Mouse (Mus musculus): ENCODE measurements around the gene Ribc1.

GRCm38 (mm10) chrX:152016151-152017145, at the start of gene Ribc1, which contains the start of gene Smc1a:
- TF ChIP-seq POLR2AphosphoS2 (IDR thresholded peaks at IDR 0.05; ENCODE audit: insufficient read length, low read depth) (peak; percentile 63), POLR2A (IDR thresholded peaks at IDR 0.05; ENCODE audit: insufficient read length, low read depth) (peak; percentile 57), USF1 (IDR thresholded peaks at IDR 0.05; ENCODE audit: low read depth) (no peak), MAX (IDR thresholded peaks at IDR 0.05; ENCODE audit: low read depth) (no peak), E2F4 (IDR thresholded peaks at IDR 0.05; ENCODE audit: insufficient read depth) (peak; percentile 75), TCF12 (IDR thresholded peaks at IDR 0.05; ENCODE audit: insufficient read depth, poor library complexity, severe bottlenecking) (no peak), MYOG (IDR thresholded peaks at IDR 0.05; ENCODE audit: control insufficient read depth in 1 of 3, insufficient read depth in 1 of 3, insufficient read length in 2 of 3, low read depth in 2 of 3) (no peak), CEBPB (IDR thresholded peaks at IDR 0.05; ENCODE audit: insufficient read depth, poor library complexity, severe bottlenecking) (no peak)
